Mouse (Mus musculus) right cerebral cortex, adult 2 months (tissue): ENCODE results near the gene Slc17a1.

Experiments
- DNase-seq, 2 experiments: peaks; one replicate each; pipeline ENCODE4 v3.0.0; 2021 to 2022; ENCODE audit warnings: low spot score in 2 of 2

Slc17a1 gene

DNA sequence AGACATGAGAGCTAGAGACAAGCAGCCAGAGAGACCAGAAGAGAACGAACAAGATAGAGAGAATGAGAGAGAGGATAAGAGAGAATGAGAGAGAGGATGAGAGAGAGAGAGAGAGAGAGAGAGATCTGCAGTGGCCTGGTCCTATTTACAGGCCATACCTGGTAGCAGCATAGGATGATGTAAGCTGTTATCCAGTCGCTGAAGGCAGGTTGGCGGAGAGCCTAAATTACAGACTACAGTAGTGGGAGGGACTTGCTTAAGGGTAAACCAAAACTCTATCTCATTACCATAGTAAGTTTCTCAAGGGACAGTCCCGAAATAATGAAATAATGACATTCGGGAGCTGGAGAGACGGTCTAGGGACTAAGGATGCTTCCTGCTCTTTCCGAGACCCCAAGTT, at the start of gene Slc17a1:
Gene Slc17a1, plus strand, starts transcription at position 346 of the 400 bp plus-strand sequence.
- no peak for DNase-seq

DNA sequence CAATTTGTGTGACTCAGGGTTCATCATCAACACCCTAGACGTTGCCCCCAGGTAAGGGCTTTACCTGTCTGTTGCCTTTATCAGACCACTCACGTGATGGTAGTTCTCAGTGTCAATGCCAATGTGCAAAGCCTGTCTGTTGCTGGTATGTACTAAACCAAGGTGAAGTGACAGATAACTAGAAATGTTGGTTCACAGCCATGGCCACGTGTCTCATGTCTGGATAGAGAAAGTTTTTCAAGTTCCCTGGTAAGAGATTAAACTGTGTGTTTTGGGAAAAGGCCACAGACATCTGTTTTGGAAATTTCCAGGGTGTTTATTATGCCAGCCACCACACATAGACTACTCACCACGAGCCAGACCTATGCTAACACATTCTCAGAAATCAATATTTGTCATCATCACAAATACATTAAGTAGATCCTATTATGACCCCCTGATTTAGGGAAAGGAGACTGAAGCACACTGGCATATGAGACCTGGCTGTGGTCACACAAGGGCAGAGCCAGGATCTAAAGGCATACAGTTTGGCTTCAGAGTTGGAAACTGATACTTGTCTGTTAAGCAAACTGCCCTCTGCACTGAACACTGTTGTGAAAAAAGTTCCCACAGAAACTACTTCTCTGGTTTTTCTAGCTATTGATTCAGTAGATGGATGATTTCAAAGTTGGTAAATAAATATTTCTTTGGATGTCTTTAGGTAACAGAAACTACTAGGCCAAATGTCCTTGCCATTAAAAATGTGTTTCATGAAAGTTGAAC, 47.2 kb upstream of the Slc17a1 start:
- DNase-seq: no peak

DNA sequence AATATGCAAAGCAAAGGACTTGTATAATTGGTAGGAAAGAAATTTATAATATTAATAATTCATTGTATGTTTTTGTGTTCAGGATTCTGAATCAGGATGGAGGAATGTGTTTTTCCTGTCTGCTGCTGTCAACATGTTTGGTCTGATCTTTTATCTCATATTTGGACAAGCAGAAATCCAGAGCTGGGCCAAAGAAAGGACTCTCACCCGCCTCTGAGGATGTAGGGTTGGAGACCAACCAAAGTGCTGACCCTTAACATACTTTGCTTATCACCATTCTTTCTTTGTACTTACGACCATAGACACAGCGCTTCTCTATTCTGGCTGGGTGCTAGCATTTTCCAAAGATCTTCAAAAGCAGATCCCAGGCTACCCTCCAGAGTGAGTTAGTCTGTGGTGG, 45.3 kb upstream of the Slc17a1 start:
- DNase-seq: no peak

DNA sequence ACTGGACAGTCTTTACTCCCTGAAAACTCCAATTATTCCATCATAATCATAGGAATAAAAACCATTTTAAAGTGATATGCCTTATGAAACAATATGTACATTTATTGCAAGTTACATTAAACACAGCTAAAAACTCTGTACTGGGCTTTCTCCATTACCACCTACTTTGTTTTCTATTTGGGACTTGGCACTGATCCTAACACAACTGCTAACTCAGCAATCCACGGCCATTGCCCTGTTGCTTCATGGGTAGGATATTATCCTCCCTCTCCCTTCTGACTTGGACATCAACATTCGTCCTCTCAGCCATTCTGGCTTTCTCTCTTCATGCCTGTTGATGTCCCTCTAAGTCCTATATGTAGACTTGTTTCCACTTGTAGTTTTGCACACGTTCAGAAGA, 40.9 kb upstream of the Slc17a1 start:
- DNase-seq: no peak

DNA sequence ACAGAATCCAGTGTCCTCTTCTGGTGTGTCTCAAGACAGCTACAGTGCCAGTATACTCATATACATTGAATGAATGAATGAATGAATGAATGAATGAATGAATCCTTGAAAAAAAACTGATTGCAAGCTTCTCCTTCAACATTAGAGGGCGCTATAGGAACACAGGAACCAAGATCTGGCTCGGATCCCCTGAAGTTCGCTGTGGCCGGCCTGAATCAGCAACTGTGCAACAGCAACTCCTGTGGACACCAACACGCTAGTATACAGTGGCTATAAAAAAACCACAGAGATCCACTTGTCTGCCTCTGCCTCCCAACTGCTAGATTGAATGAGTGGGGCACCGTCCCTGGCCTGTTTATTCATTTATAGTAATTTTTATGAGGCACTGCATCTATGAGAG, 34.5 kb upstream of the Slc17a1 start:
- DNase-seq: peak; percentile 33 to 45

DNA sequence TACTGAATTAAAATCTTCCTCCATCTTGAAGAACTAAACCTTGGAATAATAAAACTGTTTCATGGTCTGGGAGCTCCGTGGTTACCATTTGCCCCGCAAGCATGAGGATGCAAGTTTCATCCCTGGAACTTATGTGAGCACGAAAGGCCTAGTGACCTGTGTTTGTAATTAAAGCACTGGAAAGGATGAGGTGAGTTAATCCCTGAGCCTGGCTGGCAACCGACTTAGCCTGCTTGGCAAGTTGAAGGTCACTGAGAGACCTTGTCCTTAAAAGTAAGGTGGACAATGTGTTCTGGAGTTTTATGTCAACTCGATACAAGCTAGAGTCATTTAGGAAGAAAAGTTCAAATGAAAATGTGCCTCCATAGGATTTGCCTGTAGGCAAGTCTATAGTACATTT, 32.7 kb upstream of the Slc17a1 start:
- no peak for DNase-seq

DNA sequence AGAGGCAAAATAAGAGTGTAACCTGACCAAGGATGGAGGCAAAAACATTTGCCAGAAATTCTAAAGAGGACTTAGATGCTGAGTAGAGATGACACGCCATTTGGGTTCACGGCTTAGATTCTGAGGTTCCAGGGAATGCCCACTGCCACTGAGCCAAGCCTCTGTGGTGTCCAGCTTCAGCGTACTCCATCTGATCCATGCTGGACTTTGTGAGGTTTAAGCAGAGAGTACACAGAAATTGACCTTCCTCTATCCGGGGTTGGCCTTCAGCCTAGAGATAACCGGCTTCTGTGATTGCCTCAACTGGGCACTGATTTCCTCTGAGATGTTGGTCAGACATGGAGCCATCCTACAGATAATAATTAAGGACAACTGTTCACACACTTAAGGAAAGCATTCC, 30.9 kb upstream of the Slc17a1 start:
- no peak for DNase-seq

DNA sequence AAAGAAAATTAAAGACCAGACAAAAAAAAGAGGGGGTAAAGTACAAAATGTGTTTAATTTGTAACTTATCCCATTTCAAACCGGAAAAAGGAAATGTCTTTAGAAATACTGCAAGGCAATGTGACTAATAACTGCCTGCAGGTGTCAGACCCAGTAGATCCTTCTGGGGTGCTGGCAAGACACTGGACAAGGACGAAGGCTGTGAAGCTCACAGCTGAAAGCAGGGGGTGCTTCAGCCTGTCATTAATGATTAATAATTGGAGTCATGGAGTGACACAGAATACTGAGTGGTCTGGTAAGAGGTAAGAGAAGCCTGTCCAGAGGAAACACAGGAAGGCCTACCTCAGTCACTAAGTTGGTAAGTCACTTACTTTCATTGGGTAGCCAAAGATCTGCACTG, 28.2 kb upstream of the Slc17a1 start, which contains the start of gene Slc17a3:
Gene Slc17a3, plus strand, starts transcription at position 127 of the 400 bp plus-strand sequence.
- no peak for DNase-seq

DNA sequence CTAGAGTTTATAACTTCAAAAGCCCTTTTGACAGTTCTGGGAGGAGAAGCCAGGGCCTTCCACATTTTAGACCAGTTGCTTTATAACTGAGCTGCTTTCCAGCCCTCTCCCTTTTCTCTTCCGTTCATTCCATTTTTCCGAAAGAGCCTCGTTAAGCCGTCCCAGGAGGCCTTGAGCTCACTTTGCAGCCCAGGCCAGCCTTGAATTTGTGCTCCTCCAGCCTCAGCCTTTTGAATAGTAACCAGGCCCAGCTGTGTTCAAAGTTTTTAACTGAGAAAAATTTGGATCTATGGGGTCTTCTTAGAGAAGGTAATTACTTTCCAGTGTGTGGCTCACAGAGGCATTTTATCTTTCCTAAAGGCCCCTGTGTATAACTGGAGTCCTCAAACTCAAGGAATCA, 21.7 kb upstream of the Slc17a1 start:
- DNase-seq: no peak

DNA sequence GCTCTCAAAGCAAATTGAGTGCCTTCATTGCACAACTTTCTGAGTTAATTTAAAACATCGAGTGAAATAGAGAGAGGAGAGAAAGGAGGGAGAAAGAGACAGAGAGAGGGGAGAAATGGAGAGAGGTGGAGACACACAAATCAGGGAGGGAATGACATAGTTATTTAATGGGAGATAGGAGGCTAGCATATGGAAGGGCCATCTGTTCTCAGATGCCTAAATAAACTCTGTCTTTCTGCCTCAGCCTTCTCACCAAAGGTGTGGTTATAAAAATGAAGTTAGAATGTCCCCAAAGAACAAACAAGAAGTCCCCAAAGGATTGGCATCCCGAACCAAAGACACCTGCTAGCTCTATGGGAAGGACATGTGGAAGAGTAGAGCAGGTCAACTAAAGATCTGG, 18.3 kb upstream of the Slc17a1 start:
- peak; percentile 13 to 17 for DNase-seq

DNA sequence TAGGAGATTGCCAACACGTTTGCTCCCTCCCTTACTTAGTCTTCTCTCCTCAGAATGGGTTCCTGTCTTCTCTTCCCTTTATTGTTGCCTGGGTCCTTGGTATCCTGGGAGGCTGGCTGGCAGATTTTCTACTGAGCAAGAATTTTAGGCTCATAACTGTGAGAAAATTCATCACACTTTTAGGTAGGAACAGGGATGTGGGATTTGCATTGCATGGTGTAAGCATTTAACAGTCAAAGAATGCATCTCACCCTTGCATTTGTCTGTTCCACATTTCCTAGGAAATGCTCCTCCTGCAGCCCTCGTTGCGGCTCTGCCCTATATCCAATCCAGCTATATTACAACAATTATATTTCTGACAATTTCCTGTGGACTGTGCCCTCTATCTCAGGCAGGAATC, 11.1 kb upstream of the Slc17a1 start:
- peak in 1 of 2 experiments; percentile 3 for DNase-seq

DNA sequence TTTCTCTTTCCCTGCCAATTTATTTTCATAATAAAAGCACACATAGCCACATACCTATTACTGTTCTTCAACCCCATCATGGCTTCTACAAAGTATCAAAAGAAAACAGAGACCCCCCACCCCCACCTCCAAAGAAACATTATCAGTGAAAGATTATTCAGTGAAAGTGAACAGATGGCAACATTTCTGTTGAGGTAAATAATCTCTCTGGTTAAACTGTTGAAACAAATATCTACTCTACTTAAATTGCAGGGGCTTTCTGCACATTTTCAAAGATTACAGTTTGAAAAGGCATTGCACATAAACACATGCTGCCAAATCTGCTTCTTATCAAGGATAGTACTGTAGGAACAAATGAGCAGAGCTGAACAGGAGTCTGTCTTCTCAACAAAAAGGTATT, 5.7 kb upstream of the Slc17a1 start:
- DNase-seq: no peak

DNA sequence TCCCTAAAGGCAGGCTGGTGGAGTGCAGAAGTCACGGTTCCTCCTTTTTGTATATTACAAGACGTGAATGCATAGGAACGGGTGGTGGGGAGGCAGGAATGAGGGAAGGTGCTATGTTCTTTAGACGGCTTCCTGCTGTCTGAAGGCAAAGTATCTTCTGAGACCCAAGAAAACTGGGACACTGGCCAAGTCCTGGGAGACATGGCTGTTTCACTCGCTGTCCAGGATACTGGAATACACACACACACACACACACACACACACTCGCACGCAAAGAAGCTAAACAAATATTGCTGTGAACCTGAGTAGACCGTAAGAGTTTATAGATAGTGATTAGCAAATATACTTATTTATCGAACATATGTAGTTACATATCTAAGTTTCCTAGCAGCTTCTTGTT, 2.8 kb upstream of the Slc17a1 start:
- DNase-seq: no peak

DNA sequence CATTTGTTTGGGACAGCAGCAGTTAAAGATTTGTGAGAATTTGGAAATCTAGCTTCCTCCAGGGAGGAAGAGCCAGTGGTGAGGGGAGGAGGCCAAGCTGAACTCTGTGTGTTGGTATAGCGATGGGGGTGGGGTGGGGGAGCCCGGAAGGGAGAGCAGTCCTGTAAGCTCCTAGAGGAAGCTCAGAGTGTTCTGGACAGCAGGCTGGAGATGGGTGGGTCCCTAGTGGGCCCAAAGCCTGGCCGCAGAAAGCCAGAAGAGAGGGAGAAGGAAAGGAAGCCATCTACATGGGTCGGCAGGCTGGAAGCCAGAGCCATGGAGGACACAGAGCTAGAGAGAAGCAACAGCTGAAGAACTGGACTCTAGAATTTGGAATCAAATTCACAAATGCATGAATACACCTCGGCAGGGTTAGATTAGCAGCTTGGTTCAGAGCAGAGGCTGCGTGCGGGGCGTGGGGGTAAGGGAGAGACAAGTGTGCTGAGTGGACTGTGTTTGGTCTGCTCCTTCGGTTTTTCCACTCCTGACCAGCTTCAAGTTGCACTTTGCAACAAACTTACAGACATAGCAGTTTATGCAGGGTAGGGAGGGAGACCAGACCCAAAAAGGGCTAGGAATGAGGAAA, 1.4 kb upstream of the Slc17a1 start:
- no peak for DNase-seq

DNA sequence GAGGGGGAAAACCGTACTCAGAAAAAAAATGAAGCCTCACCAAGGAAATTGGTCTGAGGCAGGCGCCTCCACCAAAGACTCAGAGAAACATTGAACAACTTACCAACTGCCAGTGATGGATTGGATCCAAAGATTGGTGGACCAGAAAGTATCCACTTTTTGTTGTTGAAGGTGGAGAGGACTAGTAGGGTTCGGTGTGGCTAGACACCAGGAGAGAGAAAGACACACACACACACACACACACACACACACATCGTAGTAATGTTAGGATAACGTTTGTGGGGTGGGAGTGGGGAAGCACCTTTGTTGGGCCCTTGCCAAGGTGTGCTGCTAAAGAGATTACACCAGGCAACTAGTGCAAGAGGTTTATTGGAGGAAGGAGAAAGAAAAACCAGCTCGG, 550 bp upstream of the Slc17a1 start:
- DNase-seq: no peak

DNA sequence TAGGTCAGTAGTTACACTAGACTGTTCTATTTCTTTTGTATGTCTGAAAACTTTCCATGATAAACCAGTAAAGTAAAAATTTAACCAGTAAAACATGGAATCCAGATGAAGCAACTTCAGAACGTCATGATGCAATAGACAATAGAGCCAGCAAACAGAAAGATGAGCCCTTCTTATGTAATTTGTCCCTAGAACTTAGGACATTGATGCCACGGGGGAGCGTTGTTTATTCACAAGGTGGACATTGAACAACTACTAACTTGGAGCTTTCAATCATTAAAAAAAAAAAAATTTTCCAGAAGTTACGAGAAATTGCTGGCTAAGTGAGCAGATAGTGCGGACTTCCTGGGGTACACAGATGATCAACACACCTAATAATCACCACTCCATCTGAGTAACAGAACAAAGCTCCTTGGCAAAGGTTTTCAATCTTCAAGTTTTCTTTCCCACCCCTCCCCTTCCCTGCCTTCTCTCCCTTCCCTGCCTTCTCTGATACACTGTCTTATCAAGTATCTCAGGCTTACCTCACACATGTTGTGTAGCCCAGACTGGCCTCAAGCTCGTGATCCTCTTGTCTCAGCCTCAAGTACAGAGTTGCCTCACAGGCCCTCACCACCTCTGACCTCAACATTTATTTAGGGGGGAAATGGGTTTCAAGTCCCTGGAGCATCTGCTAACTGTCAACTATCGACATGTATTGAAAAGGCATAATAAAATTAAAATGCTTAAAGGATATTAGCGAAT, 1.4 kb downstream of the Slc17a1 start:
- no peak for DNase-seq

DNA sequence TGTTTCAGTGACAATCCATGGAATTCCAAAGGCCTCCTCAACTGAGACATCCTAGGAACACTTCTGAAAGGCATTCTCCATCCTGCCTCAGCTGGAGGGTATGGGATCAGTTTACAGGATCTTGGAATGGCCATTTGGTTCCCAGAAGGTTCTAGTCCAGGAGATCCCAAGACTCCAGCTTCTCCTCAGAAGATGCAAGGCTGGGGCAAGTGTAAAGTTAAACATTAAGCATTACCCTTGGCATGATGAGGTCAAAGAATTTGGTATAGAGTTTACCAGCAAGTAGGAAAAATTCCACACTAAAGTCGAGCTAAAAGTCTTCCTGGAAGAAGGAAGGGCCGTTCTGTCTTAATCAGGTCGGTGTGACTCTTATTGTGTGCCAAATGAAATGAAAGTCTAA, 2.4 kb downstream of the Slc17a1 start:
- DNase-seq: no peak

DNA sequence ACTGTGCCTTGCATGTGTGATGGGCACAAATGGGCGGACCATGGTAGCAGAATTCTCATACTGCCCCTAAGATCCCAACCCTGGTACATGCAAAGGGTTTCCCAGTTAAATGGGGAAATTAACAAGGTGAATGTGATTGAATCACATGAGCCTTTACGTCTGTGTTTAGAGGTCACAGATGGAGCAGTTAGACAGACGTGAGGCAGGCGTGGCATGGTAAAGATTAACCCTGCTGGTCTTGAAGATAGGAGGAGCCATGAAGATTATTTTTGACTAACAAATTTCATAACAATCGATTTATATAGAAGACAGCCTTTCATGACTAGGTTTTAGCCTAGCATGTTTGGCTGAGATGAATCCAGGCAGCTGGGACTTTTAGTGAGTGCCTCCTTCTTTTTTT, 5.6 kb downstream of the Slc17a1 start:
- no peak for DNase-seq

DNA sequence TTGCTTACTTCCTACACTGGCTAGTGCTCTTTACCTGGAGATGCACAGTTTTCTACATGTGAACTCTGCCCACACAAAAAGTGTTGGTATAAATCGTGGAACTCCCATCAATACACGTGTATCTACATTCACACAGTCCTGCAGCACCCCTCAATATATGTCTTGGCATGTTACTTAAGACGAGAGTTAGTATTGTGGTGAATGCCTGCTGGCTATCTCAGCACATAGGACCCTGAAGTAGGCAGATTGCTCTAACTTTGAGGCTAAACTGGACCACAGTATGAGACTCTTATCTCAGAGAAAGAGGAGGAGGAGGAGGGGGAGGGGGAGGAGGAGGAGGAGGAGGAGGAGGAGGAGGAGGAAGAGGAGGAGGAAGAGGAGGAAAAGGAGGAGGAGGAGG, 11.6 kb downstream of the Slc17a1 start:
- DNase-seq: no peak

DNA sequence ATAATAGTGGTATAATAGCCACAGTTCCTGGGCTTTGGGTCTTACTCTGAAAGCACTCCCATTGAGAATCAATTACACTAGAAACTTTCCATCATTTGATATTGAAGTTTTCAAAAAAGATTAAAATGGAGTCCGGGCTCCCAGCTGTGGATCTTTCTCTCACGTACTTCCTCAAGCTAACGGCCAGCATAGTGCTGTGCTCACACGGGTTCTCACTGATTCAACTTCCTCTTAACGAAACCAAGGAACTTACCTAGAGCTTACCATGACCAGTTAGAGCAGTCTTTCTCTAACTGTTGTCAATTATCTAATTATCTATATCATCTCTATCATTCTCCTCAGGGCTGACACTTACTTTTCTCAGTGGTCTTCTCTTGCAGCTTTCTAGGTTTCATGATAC, 12.1 kb downstream of the Slc17a1 start:
- no peak for DNase-seq

DNA sequence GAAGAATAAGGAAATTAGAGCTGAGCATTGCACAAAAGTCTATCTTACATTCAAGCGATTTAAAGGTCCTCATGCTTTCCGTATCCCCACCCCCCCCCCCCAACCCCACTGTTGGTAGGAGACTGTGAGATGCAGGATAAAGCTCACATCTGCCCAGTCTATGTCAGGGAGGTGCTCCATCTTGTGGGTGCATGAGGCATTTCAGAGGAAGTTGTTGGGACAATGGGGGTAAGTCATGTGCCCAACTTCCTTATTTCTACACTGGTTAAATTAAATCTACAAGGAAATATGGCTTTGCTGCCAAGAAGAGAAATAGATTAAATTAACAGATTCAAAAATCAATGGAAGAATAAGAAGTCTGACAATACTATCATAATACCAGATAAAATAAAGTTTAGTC, 18.0 kb downstream of the Slc17a1 start:
- no peak for DNase-seq

DNA sequence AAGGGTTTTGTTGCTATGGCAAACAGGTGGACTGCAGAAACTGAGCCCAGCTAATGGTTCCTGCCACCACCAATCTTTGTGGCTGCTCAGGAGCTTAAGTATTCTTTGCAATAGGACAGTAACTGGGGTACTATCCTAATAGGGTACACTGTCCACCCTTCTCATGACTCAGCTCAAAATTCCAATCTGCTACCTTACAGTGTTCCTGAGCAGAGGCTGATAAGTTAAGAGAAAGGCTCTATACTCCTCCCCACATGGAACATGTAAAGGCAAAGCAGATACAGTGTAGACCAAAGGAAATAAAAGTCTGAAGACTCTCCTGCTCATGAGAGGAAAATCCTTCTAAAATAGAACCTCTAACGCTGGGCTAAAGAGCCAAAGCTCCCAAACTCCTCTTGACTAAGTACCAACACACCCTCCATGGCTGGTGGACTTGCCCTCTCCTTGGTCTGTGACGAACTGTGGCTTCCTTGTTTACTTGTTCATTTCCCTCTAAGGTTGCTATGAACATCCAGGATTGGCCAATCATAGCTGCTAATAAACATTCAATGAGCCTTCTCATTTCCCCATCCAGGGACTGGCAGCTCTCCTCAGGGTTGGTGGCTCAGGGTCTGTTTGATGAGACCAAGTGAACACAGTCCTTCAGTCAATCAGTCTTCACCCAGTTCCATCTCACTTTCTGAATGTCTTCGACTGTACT, 19.6 kb downstream of the Slc17a1 start:
- no peak for DNase-seq
